9 mouse cellular contexts compared by ENCODE assay signal in the genomic region with DNA sequence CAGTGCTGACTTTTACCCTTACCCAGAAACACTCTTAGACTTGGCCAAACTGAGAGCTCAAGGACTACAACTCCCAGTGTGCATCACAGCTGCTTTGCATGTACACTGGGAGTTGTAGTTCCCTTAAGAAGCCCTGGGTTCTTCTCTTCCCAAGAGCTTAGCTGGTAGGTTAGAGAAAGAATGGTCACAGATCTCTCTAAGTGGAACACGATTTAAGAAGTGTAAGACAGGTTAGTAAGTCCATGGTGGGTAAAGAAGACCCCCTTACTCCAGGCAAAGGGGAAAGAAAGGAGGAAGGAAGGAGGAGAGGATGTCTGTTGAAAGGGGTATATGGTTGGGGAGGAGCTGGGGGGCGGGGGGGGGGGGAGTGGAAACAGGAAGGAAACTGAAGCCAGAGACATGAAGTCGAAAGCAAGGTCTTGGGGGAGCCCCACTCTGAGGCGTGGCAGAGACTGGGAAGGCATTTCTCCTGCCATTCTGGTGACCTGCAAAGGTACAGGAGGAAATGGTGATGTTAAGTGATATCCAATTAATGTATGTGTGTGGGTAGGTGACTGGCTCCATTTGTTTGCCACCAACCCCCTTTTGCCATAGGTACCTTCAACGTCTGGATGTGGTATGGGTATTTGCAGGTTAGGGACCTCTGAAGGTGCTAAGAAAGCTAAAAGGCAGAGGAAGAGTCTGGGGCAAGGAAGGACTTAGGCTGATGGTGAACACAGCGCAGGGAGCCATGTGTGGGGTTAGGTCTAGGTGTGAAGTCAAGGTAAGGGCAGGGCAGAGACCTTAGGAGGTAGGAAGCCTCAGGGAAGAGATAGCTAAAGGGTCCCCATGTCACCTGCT. TPM values are rescaled to one million over a fixed set of nuclear protein-coding genes. Genes with fewer than 3 reads are reported as not detected.
DNase-seq lines count a peak whose midpoint lies in the region; ATAC-seq and TF ChIP-seq lines count a peak whose summit lies in the region.
"Had no signal": no experiment of that assay in that cellular context is flagged by ENCODE, and none has a peak within 500 bp of the region (broad histone marks: within the 10 kb centered on the region; RNA-seq: fewer than 3 reads in every experiment).

No protein-coding gene starts in this region.

- H3K27me3 ChIP-seq in forebrain, embryonic 15.5 days = no peaks in the 10 kb centered on the region; the same call in 1 of the 2 replicates
- H3K27me3 ChIP-seq in forebrain, embryonic 10.5 days (ENCODE audit: poor library complexity, severe bottlenecking) = peaks cover 57% of the 10 kb centered on the region
- H3K27me3 ChIP-seq in midbrain, postnatal 0 days (ENCODE audit: insufficient read depth, low read length) = no peaks in the 10 kb centered on the region; the same call in 1 of the 2 replicates
- H3K27me3 ChIP-seq: Patski had no signal

- H3K9me3 ChIP-seq in forebrain, embryonic 15.5 days = no peaks in the 10 kb centered on the region
- no peaks in the 10 kb centered on the region for H3K9me3 ChIP-seq in forebrain, embryonic 10.5 days
- H3K9me3 ChIP-seq in midbrain, postnatal 0 days (ENCODE audit: low read length) = no peaks in the 10 kb centered on the region

- ATAC-seq in forebrain, embryonic 15.5 days (replicated peaks) = peak; percentile 47
- ATAC-seq in midbrain, postnatal 0 days (ENCODE audit: low FRiP score) = no peak
- ATAC-seq: Patski had no signal

- H3K27ac ChIP-seq in forebrain, embryonic 15.5 days (replicated peaks) = no peak overlapping the region
- no peak overlapping the region for H3K27ac ChIP-seq in forebrain, embryonic 10.5 days
- no peak overlapping the region for H3K27ac ChIP-seq in midbrain, postnatal 0 days (ENCODE audit: low read depth, low read length)

- 74% methylated on average over 5 of the region's 6 CpGs for WGBS in forebrain, embryonic 15.5 days
- WGBS in forebrain, embryonic 10.5 days = 76% methylated on average over 6 of the region's 6 CpGs
- 76% methylated on average over 5 of the region's 6 CpGs for WGBS in midbrain, postnatal 0 days

- peaks cover 47% of the 10 kb centered on the region for H3K4me1 ChIP-seq in forebrain, embryonic 15.5 days
- H3K4me1 ChIP-seq in forebrain, embryonic 10.5 days = peaks cover 93% of the 10 kb centered on the region
- peaks cover 14% of the 10 kb centered on the region; the same call in 1 of the 2 replicates for H3K4me1 ChIP-seq in midbrain, postnatal 0 days (ENCODE audit: insufficient read depth, low read length)

- intact Hi-C loops in heart, postnatal 10 days (cut with DNase I) = no loop called here

- H3K36me3 ChIP-seq in forebrain, embryonic 15.5 days = no peaks in the 10 kb centered on the region
- no peaks in the 10 kb centered on the region for H3K36me3 ChIP-seq in forebrain, embryonic 10.5 days (replicated peaks)
- H3K36me3 ChIP-seq in midbrain, postnatal 0 days (ENCODE audit: insufficient read depth, low read length) = no peaks in the 10 kb centered on the region

- H3K4me3 ChIP-seq in forebrain, embryonic 15.5 days = no peak overlapping the region
- H3K4me3 ChIP-seq in forebrain, embryonic 10.5 days = no peak overlapping the region; the same call in 1 of the 2 replicates
- H3K4me3 ChIP-seq in midbrain, postnatal 0 days (ENCODE audit: low read depth, low read length) = no peak overlapping the region

- no peak overlapping the region for H3K4me2 ChIP-seq in forebrain, embryonic 15.5 days (replicated peaks)
- H3K4me2 ChIP-seq in midbrain, postnatal 0 days (ENCODE audit: low read depth, low read length, poor library complexity, severe bottlenecking) = no peak overlapping the region

- H3K9ac ChIP-seq in forebrain, embryonic 15.5 days (replicated peaks) = no peak overlapping the region
- H3K9ac ChIP-seq in midbrain, postnatal 0 days (replicated peaks; ENCODE audit: low read length, poor library complexity, severe bottlenecking) = no peak overlapping the region

- no peak for DNase-seq in forebrain, embryonic 10.5 days (ENCODE audit: extremely low spot score, low spot score)
- DNase-seq in right cerebral cortex, adult 18-20 months = peak; percentile 39
- DNase-seq in right cerebral cortex, postnatal 36 days (ENCODE audit: low spot score in 2 of 2) = no peak
- DNase-seq in heart, postnatal 10 days = peak; percentile 52 to 66
- peak; percentile 75 for DNase-seq in midbrain, postnatal 0 days (ENCODE audit: low spot score)
- DNase-seq in urinary bladder, postnatal 25 days (ENCODE audit: low spot score) = no peak
- DNase-seq in left cerebral cortex, adult 18-20 months (ENCODE audit: low spot score in 2 of 2) = no peak

- no peak for TF ChIP-seq CTCF in midbrain, postnatal 0 days (IDR thresholded peaks at IDR 0.05)

RNA-seq across cellular contexts. Expression of a gene that starts 5.5 kb away (rescaled TPM):
- 0.37 and 0.52 TPM in 2 replicates for polyA plus RNA-seq in forebrain, embryonic 15.5 days (2015; fragmentation: Nextera tagmentation; extraction: Ambion mirVana)
- polyA plus RNA-seq in forebrain, embryonic 10.5 days (2016; fragmentation: Nextera tagmentation; extraction: Ambion mirVana) = 0.65 and 0.69 TPM in 2 replicates
- 10 to 100 TPM; 20.2 to 25.6 TPM for total RNA-seq in heart, postnatal 10 days (2021)
- 2.2 and 4.4 TPM in 2 replicates for total RNA-seq in midbrain, postnatal 0 days (2014; rRNA removed)
- 0.53 and 0.88 TPM in 2 replicates for polyA plus RNA-seq in midbrain, postnatal 0 days (2015; fragmentation: Nextera tagmentation; extraction: Ambion mirVana)
- 10 to 100 TPM; 13.6 to 15.5 TPM for total RNA-seq in left cerebral cortex, adult 18-20 months (2021)

RNA-seq across cellular contexts. Expression of a gene that starts 13.5 kb away (rescaled TPM):
- polyA plus RNA-seq in forebrain, embryonic 15.5 days (2015; fragmentation: Nextera tagmentation; extraction: Ambion mirVana) = 0.64 and 0.82 TPM in 2 replicates
- polyA plus RNA-seq in forebrain, embryonic 10.5 days (2016; fragmentation: Nextera tagmentation; extraction: Ambion mirVana) = 0.15 and 0.23 TPM in 2 replicates
- total RNA-seq in heart, postnatal 10 days (2021) = under 1 TPM in 1 of 2 experiments, not detected in 1; 0.64 TPM
- 1.8 and 2.3 TPM in 2 replicates for total RNA-seq in midbrain, postnatal 0 days (2014; rRNA removed)
- 0.27 TPM in 1 of 2 replicates, not detected in the other for polyA plus RNA-seq in midbrain, postnatal 0 days (2015; fragmentation: Nextera tagmentation; extraction: Ambion mirVana)
- 1 to 10 TPM; 3.8 to 6.4 TPM for total RNA-seq in left cerebral cortex, adult 18-20 months (2021)
- polyA plus RNA-seq: Patski had no signal

RNA-seq across cellular contexts. Expression of a gene that starts 22.5 kb away (rescaled TPM):
- 42.0 and 42.3 TPM in 2 replicates for polyA plus RNA-seq in forebrain, embryonic 15.5 days (2015; fragmentation: Nextera tagmentation; extraction: Ambion mirVana)
- 27.0 and 29.8 TPM in 2 replicates for polyA plus RNA-seq in forebrain, embryonic 10.5 days (2016; fragmentation: Nextera tagmentation; extraction: Ambion mirVana)
- 10 to 100 TPM; 44.4 TPM for total RNA-seq in heart, postnatal 10 days (2021)
- total RNA-seq in midbrain, postnatal 0 days (2014; rRNA removed) = 32.0 and 34.1 TPM in 2 replicates
- polyA plus RNA-seq in midbrain, postnatal 0 days (2015; fragmentation: Nextera tagmentation; extraction: Ambion mirVana) = 26.0 and 29.3 TPM in 2 replicates
- total RNA-seq in left cerebral cortex, adult 18-20 months (2021) = 10 to 100 TPM; 31.6 to 36.0 TPM

RNA-seq across cellular contexts. Expression of a gene that starts 24.1 kb away (rescaled TPM):
- polyA plus RNA-seq in forebrain, embryonic 15.5 days (2015; fragmentation: Nextera tagmentation; extraction: Ambion mirVana) = 0.51 and 0.89 TPM in 2 replicates
- 0.23 TPM in 1 of 2 replicates, not detected in the other for polyA plus RNA-seq in forebrain, embryonic 10.5 days (2016; fragmentation: Nextera tagmentation; extraction: Ambion mirVana)
- under 1 TPM; 0.43 to 0.57 TPM for total RNA-seq in heart, postnatal 10 days (2021)
- total RNA-seq in midbrain, postnatal 0 days (2014; rRNA removed) = 0.05 TPM in 1 of 2 replicates, not detected in the other
- 1.1 TPM in 2 replicates for polyA plus RNA-seq in midbrain, postnatal 0 days (2015; fragmentation: Nextera tagmentation; extraction: Ambion mirVana)
- not detected for total RNA-seq in left cerebral cortex, adult 18-20 months (2021)

RNA-seq across cellular contexts. Expression of a gene that starts 27.3 kb away (rescaled TPM):
- 0.11 and 0.13 TPM in 2 replicates for polyA plus RNA-seq in forebrain, embryonic 15.5 days (2015; fragmentation: Nextera tagmentation; extraction: Ambion mirVana)
- 0.06 and 0.16 TPM in 2 replicates for polyA plus RNA-seq in forebrain, embryonic 10.5 days (2016; fragmentation: Nextera tagmentation; extraction: Ambion mirVana)
- under 1 TPM in 1 of 2 experiments, not detected in 1; 0.26 TPM for total RNA-seq in heart, postnatal 10 days (2021)
- total RNA-seq in midbrain, postnatal 0 days (2014; rRNA removed) = not detected in 2 replicates
- 0.31 and 0.51 TPM in 2 replicates for polyA plus RNA-seq in midbrain, postnatal 0 days (2015; fragmentation: Nextera tagmentation; extraction: Ambion mirVana)
- total RNA-seq in left cerebral cortex, adult 18-20 months (2021) = under 1 TPM; 0.19 to 0.42 TPM

Comparison
In these comparisons a context has a peak if more than half of its experiments do, and no peak if none do; other contexts are left out.
1. DNase-seq: peak in right cerebral cortex, adult 18-20 months (single experiment), heart, postnatal 10 days (2 of 2) and midbrain, postnatal 0 days (single experiment); none in forebrain, embryonic 10.5 days (single experiment), right cerebral cortex, postnatal 36 days (0 of 2), urinary bladder, postnatal 25 days (single experiment) and left cerebral cortex, adult 18-20 months (0 of 2).